Mouse (Mus musculus) cerebellum, adult 2 months (tissue): Measurements from ENCODE around the gene Zbtb2.
"Not testable (repeated sequence)": the region's sequence is repeated elsewhere in the genome, so short reads cannot be mapped to it uniquely, and the experiment has no call there.

Experiments
- CTCF ChIP-seq: fragments of 200-500 bp; IDR thresholded peaks from 2 replicates; pipeline ENCODE4 v1.5.1; 2011; ENCODE audit warnings: low read depth, mild to moderate bottlenecking, control low read depth, low read length, moderate library complexity, borderline replicate concordance; ENCODE audit not compliant: insufficient read depth
- POLR2A ChIP-seq: fragments of 200-500 bp; IDR thresholded peaks from 2 replicates; pipeline ENCODE4 v1.6.1; 2011; ENCODE audit warnings: low read length, control low read depth, borderline replicate concordance; ENCODE audit not compliant: insufficient read depth

- not testable (repeated sequence) for TF ChIP-seq CTCF, POLR2A
Measured at GRCm38 (mm10) chr10:4433871-4434270, 46.0 kb upstream of the Zbtb2 start.
